Mouse (Mus musculus) ovary, adult 18-20 months (tissue): ENCODE results near the gene Pml.

Experiments
- DNase-seq: peaks from one replicate; pipeline ENCODE4 v3.0.0; 2022; ENCODE audit warnings: low spot score, mixed read lengths

Gene Pml

GRCm38 (mm10) chr9:58201861-58202549 lies 47.6 kb downstream of the Pml start:
- DNase-seq = no peak

- no peak for DNase-seq
Observed at GRCm38 (mm10) chr9:58201091-58201842, 48.3 kb downstream of the Pml start.

- no peak for DNase-seq
Observed at GRCm38 (mm10) chr9:58200270-58201090, 49.1 kb downstream of the Pml start.

GRCm38 (mm10) chr9:58199381-58200269 lies 50.0 kb downstream of the Pml start:
- DNase-seq = no peak

GRCm38 (mm10) chr9:58198801-58199371 lies 50.7 kb downstream of the Pml start:
- DNase-seq = no peak

GRCm38 (mm10) chr9:58197781-58198701 lies 51.5 kb downstream of the Pml start:
- peak; percentile 41 for DNase-seq

GRCm38 (mm10) chr9:58196610-58197567 lies 52.7 kb downstream of the Pml start:
- no peak for DNase-seq

GRCm38 (mm10) chr9:58196141-58196540 lies 53.4 kb downstream of the Pml start:
- no peak for DNase-seq

GRCm38 (mm10) chr9:58195671-58196070 lies 53.9 kb downstream of the Pml start:
- no peak for DNase-seq

- no peak for DNase-seq
Observed at GRCm38 (mm10) chr9:58194222-58194621, 55.4 kb downstream of the Pml start.

- no peak for DNase-seq
Observed at GRCm38 (mm10) chr9:58184456-58184855, 65.1 kb downstream of the Pml start.

- DNase-seq = no peak
Observed at GRCm38 (mm10) chr9:58179390-58179789, 70.2 kb downstream of the Pml start.

- no peak for DNase-seq
Observed at GRCm38 (mm10) chr9:58177165-58177564, 72.4 kb downstream of the Pml start.

- no peak for DNase-seq
Observed at GRCm38 (mm10) chr9:58175745-58176487, 73.7 kb downstream of the Pml start.

GRCm38 (mm10) chr9:58174818-58175251 lies 74.8 kb downstream of the Pml start:
- no peak for DNase-seq

GRCm38 (mm10) chr9:58172863-58173262 lies 76.7 kb downstream of the Pml start:
- DNase-seq = no peak

GRCm38 (mm10) chr9:58169426-58169825 lies 80.2 kb downstream of the Pml start:
- no peak for DNase-seq

GRCm38 (mm10) chr9:58168880-58169279 lies 80.7 kb downstream of the Pml start:
- no peak for DNase-seq
